Mouse (Mus musculus): ENCODE results near the gene En1. TPM values are rescaled to one million over a fixed set of nuclear protein-coding genes. Genes with fewer than 3 reads are reported as not detected.

The En1 gene
- total and polyA plus RNA-seq, 2 experiments from 2014 or later = 9.2 to 40.8 TPM

- Histone ChIP-seq H3K4me2 (ENCODE audit: low read depth, low read length, poor library complexity, severe bottlenecking) (no peak overlapping the region), H3K9ac (replicated peaks; ENCODE audit: low read length, poor library complexity, severe bottlenecking) (no peak overlapping the region), H3K4me3 (ENCODE audit: low read depth, low read length) (no peak overlapping the region), H3K27ac (ENCODE audit: low read depth, low read length) (no peak overlapping the region), H3K36me3 (ENCODE audit: insufficient read depth, low read length) (no peaks in the 10 kb centered on the region), H3K27me3 (ENCODE audit: insufficient read depth, low read length) (0 out of 2 replicates have a peak, but pooled peaks cover 3% of the 10 kb centered on the region), H3K4me1 (ENCODE audit: insufficient read depth, low read length) (no peaks in the 10 kb centered on the region), H3K9me3 (ENCODE audit: low read length) (no peaks in the 10 kb centered on the region)
- ATAC-seq (ENCODE audit: low FRiP score) (no peak), DNase-seq (ENCODE audit: low spot score) (no peak)
- WGBS = 33% methylated on average over 2 of the region's 2 CpGs
- no peak for TF ChIP-seq CTCF (IDR thresholded peaks at IDR 0.05)
Observed at GRCm38 (mm10) chr1:120585481-120585880, 16.7 kb upstream of the En1 start.

GRCm38 (mm10) chr1:120586500-120587110, 15.6 kb upstream of the En1 start:
- TF ChIP-seq CTCF (IDR thresholded peaks at IDR 0.05) = peak; percentile 98

DNA sequence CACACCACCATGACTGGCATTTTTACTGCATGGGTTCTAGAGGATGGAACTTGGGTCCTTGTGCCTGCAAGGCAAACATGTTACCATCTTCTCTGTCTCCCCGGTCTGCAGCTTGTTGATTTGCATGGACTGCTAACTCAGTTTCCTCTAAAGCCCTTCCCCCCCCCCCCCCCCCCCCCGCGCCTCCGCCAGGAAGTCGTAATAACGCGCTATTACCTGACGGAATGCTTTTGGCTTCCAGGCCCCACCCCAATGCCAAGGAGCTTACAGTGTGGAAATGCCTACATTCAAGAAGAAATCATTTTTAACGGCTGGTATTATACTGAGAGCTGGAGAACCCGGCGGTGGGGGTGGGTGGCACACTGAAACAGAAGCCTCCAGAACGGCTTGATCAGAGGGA, 14.8 kb upstream of the En1 start:
- Histone ChIP-seq H3K27me3 (ENCODE audit: insufficient read depth, low read length) (peaks cover 13% of the 10 kb centered on the region; the same call in 1 of the 2 replicates), H3K4me2 (ENCODE audit: low read depth, low read length, poor library complexity, severe bottlenecking) (no peak overlapping the region), H3K9me3 (ENCODE audit: low read length) (no peaks in the 10 kb centered on the region), H3K27ac (ENCODE audit: low read depth, low read length) (no peak overlapping the region), H3K36me3 (ENCODE audit: insufficient read depth, low read length) (no peaks in the 10 kb centered on the region), H3K4me3 (ENCODE audit: low read depth, low read length) (no peak overlapping the region), H3K4me1 (ENCODE audit: insufficient read depth, low read length) (no peaks in the 10 kb centered on the region), H3K9ac (replicated peaks; ENCODE audit: low read length, poor library complexity, severe bottlenecking) (no peak overlapping the region)
- DNase-seq (ENCODE audit: low spot score) (no peak), ATAC-seq (ENCODE audit: low FRiP score) (no peak)
- WGBS = 62% methylated on average over 10 of the region's 12 CpGs
- no peak for TF ChIP-seq CTCF (IDR thresholded peaks at IDR 0.05)

More at GRCm38 (mm10) chr1:120586500-120587110, 15.6 kb upstream of the En1 start:
- Histone ChIP-seq H3K36me3 (ENCODE audit: insufficient read depth, low read length) (no peaks in the 10 kb centered on the region), H3K4me1 (ENCODE audit: insufficient read depth, low read length) (no peaks in the 10 kb centered on the region), H3K4me3 (ENCODE audit: low read depth, low read length) (no peak overlapping the region), H3K9ac (replicated peaks; ENCODE audit: low read length, poor library complexity, severe bottlenecking) (no peak overlapping the region), H3K27me3 (ENCODE audit: insufficient read depth, low read length) (peaks cover 8% of the 10 kb centered on the region; the same call in 1 of the 2 replicates), H3K4me2 (ENCODE audit: low read depth, low read length, poor library complexity, severe bottlenecking) (no peak overlapping the region), H3K9me3 (ENCODE audit: low read length) (no peaks in the 10 kb centered on the region), H3K27ac (ENCODE audit: low read depth, low read length) (no peak overlapping the region)
- ATAC-seq (ENCODE audit: low FRiP score) (peak; percentile 57; the same call in 1 of the 2 replicates), DNase-seq (ENCODE audit: low spot score) (peak; percentile 89)
- 11% methylated on average over 7 of the region's 7 CpGs for WGBS

DNA sequence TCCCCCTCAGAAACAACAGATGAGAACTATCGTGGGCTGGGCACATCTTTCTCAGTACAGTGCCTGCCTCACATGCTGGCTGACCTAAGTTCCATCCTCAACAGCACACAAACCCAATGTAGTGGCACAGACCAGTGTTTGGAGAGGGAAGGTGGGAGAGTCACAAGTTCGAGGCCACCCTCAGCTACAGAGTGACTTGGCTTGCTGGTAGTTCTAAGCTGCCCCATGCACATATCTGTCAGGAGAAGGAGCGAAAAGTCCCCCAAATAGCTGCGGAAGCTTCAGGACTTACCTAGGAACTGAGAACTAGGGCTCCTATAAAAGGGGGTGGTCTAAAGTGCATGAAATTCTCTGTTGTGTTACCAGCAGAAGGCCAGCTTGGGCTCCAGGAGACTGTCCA, 14.3 kb upstream of the En1 start:
- Histone ChIP-seq H3K4me2 (ENCODE audit: low read depth, low read length, poor library complexity, severe bottlenecking) (no peak overlapping the region), H3K36me3 (ENCODE audit: insufficient read depth, low read length) (no peaks in the 10 kb centered on the region), H3K4me3 (ENCODE audit: low read depth, low read length) (no peak overlapping the region), H3K4me1 (ENCODE audit: insufficient read depth, low read length) (no peaks in the 10 kb centered on the region), H3K27me3 (ENCODE audit: insufficient read depth, low read length) (peaks cover 18% of the 10 kb centered on the region; the same call in 1 of the 2 replicates), H3K9me3 (ENCODE audit: low read length) (no peaks in the 10 kb centered on the region), H3K9ac (replicated peaks; ENCODE audit: low read length, poor library complexity, severe bottlenecking) (no peak overlapping the region), H3K27ac (ENCODE audit: low read depth, low read length) (no peak overlapping the region)
- no peak for DNase-seq (ENCODE audit: low spot score)
- TF ChIP-seq CTCF (IDR thresholded peaks at IDR 0.05) = no peak
- ATAC-seq (ENCODE audit: low FRiP score) = no peak
- 80% methylated on average over 4 of the region's 4 CpGs for WGBS

DNA sequence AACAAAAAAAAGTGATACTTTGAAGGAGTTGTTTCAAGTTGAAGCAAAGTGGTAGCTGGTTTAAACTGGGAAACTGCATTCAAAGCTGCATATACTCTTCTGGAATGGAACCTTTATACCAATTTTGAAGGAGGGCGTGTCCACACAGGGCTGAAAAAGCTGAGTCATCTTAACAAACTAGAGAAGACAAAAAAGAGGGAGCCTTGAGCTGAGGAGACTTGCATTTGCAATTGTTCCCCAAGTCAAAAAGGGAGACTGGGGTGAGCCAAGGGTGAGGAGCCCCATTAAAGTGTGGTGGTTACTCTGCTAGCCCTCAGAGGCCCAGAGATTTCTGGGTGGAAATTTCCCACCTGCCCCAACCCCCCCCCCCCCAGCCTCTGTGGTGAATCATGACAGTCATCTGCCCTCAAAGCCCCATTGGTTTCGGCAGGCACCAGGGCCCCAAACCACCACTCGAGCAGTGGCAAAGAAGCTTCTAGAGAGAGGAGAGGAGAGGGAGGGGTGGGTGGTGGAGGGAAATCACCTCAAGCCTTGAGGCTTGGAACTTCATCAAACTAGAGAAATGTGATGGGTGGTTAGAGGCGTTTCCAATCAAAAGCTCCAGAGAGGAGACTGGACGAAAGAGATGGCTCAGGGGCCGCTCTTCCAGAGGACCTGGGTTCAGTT, 13.7 kb upstream of the En1 start:
- no peak for DNase-seq (ENCODE audit: low spot score)

DNA sequence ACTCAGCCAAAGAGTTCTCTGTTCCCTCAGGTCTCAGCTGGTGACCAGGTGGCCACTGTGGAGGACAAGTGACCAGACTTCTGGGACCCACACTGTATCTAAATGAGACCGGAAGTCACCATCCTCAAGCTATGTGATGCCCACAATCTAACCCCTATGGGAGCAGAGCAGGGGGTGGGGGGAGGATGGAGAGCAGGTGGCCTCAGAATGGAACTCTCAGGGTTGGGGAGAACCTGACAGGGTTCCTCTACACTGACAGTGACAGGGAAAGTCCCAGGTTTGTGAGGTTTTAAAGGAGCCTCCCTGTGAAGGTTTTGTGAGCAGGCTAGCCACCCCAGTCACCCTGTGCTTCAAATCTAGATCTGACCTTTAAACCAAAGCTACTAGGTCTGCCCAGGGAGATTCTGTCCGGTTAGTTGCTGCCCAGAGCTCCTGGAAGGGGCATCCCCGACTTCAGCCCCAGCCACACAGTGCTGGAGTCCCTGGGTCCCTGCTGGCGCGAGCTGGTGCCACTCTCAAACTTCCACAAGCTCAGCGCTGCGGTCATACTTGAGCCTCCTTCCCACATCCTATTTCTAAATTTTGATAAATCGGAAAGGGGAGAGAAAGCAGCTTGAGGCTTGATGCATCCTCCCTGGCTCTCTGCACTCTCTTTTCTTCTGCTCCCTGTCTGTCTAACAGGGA, 8.8 kb upstream of the En1 start:
- Histone ChIP-seq H3K4me1 (ENCODE audit: insufficient read depth, low read length) (no peaks in the 10 kb centered on the region), H3K36me3 (ENCODE audit: insufficient read depth, low read length) (no peaks in the 10 kb centered on the region), H3K4me2 (ENCODE audit: low read depth, low read length, poor library complexity, severe bottlenecking) (no peak overlapping the region), H3K27me3 (ENCODE audit: insufficient read depth, low read length) (peaks cover 57% of the 10 kb centered on the region), H3K9me3 (ENCODE audit: low read length) (no peaks in the 10 kb centered on the region), H3K27ac (ENCODE audit: low read depth, low read length) (no peak overlapping the region), H3K4me3 (ENCODE audit: low read depth, low read length) (no peak overlapping the region), H3K9ac (replicated peaks; ENCODE audit: low read length, poor library complexity, severe bottlenecking) (no peak overlapping the region)
- no peak for TF ChIP-seq CTCF (IDR thresholded peaks at IDR 0.05)
- DNase-seq (ENCODE audit: low spot score) (no peak), ATAC-seq (ENCODE audit: low FRiP score) (no peak)
- WGBS = 26% methylated on average over 8 of the region's 8 CpGs

More for the DNA sequence above, 13.7 kb upstream of the En1 start:
- H3K27ac ChIP-seq (ENCODE audit: low read depth, low read length) = no peak overlapping the region
- ATAC-seq (ENCODE audit: low FRiP score) = no peak
- no peaks in the 10 kb centered on the region for H3K4me1 ChIP-seq (ENCODE audit: insufficient read depth, low read length)
- WGBS = 83% methylated on average over 6 of the region's 6 CpGs
- no peak overlapping the region for H3K4me2 ChIP-seq (ENCODE audit: low read depth, low read length, poor library complexity, severe bottlenecking)
- no peak overlapping the region for H3K9ac ChIP-seq (replicated peaks; ENCODE audit: low read length, poor library complexity, severe bottlenecking)
- no peaks in the 10 kb centered on the region for H3K36me3 ChIP-seq (ENCODE audit: insufficient read depth, low read length)
- peaks cover 23% of the 10 kb centered on the region for H3K27me3 ChIP-seq (ENCODE audit: insufficient read depth, low read length)
- no peak overlapping the region for H3K4me3 ChIP-seq (ENCODE audit: low read depth, low read length)
- H3K9me3 ChIP-seq (ENCODE audit: low read length) = no peaks in the 10 kb centered on the region
- no peak for TF ChIP-seq CTCF (IDR thresholded peaks at IDR 0.05)
